Mouse (Mus musculus) spleen, embryonic (tissue): ENCODE measurements around the gene Gpr162.
"Not testable (repeated sequence)": the region's sequence is repeated elsewhere in the genome, so short reads cannot be mapped to it uniquely, and the experiment has no call there.

Experiments used
- CTCF ChIA-PET: fragments of 350-600 bp; sonication (Branson Sonifier 250); formaldehyde crosslinking; loops from one replicate; lab custom pipeline; 2022; lab: Charles Lee

Gpr162 gene

DNA sequence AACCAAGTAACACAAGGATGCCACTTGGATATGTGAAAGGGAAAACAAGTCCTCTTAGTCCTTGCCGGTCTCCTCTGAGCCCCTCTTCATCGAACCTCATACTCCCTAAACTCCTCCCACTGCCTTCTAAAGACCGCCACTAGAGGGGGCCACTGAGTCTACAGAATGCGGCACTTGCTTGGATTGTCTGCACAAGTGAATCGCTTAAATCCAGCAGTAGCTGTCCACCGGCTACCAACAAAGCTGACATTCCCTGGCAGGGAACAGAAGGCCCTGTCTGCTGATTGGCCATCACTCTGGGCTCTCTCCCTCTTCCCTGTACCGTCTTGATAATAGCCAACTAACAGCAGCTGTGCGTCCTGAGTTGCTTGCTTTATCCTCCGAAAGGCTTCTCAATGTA lies 16.5 kb downstream of the Gpr162 start:
- CTCF ChIA-PET, result no interaction called here

DNA sequence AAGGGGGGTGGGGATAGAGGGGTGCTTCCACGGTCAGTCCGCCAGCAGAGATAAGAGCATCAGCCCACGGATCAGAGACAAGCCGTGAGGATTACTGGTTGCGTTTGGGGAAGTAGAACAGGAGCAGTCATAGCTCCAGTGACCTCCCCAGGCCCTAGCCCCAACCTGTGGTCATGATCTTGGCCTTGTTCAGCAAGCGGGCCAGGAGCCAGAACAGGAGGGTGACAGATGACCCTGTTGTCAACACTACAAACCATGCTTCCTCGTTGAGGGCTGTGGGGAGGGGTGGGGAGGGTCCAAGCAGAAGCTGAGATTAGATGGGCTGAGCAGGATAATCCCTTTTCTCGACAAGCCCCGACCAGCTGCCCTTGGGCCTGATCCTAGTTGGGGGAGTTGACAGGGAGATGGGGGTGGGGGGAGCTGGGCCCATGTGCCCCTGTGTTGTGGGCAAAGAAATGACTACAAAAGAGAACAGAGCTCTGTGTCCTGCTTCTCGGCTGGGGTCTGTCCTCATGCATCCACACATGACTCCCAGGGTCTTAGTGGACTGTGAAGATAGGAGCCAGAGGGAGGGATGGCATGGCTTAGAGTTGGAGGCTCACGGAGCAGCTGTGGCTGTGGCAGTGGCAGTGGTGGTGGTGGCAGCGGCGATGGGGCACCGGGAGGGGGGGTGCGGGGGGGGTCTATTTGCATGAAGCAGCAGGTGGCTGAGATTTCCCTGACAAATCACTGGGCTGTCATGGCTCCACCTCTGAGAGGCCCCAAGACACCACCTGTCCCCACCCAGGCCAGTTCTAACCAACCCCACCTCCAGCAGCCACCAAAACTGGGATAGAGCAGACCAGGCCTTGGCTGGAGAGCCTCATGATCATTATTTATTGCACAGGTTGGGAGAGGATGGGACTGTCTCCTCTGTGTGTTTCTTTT lies 23.3 kb downstream of the Gpr162 start, which contains the start of gene Gnb3:
Gnb3 (minus strand) TSS at position 35 of the 927 bp plus-strand sequence.
- CTCF ChIA-PET, result interaction anchor here (0.5 kb wide), 1 partner anchor 10 kb away, joined by 3 read pairs; no protein-coding TSS in a partner anchor

DNA sequence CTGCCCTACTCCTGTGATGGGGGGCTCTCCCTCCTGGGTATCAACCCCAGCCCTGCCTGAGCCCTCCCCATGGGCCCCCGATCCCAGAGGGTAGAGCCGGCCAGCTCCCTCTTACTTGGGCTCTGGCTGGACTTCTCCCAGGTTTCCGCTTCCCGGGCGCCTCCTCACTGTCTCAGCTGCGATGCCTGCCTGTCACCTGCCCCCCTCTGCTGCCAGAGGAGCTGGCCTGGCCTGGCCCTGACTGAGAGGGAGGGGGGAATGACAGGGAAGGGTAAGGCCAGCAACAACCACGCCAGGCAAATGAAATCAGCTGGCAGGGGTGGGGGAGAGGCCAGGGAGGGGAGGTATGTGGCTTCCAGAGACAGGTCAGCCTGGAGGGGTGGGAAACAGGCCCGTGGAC lies 24.0 kb downstream of the Gpr162 start:
- CTCF ChIA-PET, result interaction anchor here (0.5 kb wide), 1 partner anchor 9 kb away, joined by 3 read pairs; no protein-coding TSS in a partner anchor

- CTCF ChIA-PET, result no interaction called here
Measured at GRCm38 (mm10) chr6:124836411-124836810, 27.4 kb downstream of the Gpr162 start.

- CTCF ChIA-PET, result no interaction called here
Measured at GRCm38 (mm10) chr6:124835531-124835930, 28.3 kb downstream of the Gpr162 start.

- CTCF ChIA-PET, result interaction anchor here (0.5 kb wide), 1 partner anchor 16 kb away, joined by 3 read pairs; no protein-coding TSS in a partner anchor
Measured at GRCm38 (mm10) chr6:124834512-124835081, 29.2 kb downstream of the Gpr162 start.

- CTCF ChIA-PET, result no interaction called here
Measured at GRCm38 (mm10) chr6:124831649-124832048, 32.1 kb downstream of the Gpr162 start.

- CTCF ChIA-PET, result not testable (repeated sequence)
Measured at GRCm38 (mm10) chr6:124831199-124831598, 32.6 kb downstream of the Gpr162 start.

DNA sequence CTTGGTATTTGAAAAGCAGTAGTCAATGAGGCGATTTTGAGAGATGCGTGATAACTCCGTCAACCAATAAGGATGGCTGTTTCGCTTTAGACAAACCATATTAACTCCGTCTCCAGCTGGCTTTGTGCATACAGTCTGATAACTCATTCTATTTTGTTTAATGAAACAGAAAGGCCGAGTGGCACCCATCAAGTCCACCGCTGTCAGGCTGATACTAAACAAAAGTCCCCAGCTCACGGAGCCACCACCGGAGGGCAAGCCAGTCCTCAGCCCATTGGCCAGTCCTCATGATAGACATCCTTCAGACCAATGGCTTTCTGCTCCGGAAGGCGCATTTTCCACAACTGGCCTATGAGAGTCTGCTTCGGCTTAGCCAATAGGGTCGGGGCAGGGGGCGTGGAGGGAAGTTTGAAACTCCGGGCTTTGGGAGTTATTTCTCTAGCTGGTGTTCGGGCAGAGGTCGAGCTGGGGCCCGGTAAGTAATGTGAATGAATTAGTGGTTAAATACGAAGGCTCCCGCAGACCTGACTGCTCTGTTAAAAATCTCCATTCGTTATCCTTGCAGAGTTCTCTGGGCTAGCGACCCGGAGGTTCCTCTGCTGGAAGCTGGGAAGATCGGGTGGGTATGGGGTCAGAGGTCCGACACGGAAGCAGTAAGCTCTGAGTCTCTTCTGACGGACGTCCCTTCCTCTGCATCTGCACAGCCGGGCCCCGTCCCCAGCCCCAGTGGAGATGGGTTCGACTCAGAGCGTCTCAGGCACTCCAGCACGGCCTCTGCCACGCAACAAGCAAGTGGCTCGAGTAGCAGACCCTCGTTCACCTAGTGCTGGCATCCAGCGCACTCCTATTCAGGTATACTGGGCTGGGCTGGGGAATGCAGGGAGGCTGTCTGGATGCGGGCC lies 33.7 kb downstream of the Gpr162 start:
- CTCF ChIA-PET, result interaction anchor here (0.6 kb wide), 2 partner anchors 10 to 591 kb away, joined by 3 read pairs; partner anchors contain the start of gene Gnb3

DNA sequence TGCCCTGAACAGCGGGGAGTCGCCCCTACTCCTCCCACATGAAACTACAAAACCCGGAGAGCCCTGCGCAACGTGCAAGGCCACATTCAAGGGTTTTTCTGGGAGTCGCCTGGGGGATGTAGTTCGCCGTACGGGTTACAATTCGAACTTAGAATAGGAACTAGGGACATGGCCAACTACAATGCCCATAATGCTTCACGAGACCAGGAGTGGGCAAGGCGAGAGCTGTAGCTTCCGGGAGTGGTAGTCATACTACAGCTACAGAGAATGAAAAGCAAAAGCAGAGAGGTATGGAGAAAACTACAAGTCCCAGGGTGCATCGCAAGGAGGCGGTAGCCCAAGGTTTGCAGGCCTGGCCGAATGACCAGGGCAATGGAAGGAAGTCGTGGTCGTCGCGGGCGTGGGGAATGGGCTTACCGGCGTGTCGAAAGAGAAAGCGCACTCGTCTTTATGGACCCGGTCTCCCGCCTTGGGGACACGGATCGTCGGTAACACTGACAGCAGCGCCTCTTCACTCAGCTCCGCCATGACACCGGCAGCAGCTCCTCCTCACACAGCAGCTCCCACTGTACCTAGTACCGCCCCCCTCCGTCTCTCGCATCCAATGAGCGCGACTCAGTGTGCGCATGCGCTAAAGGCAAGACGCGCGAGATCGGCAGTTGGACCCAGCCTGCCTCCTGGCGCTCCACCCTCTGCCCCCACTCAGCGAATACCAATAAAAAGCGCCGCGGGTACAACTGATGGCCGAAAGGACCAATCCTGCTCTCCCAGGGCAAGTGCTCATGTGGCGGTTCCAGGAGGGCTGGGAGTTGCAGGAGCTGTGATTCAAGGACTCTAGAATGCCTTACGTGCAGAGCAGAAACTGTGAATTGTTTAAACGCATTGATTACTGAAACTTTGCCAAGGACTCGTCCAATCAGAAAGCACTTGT lies 34.6 kb downstream of the Gpr162 start, which contains the start of the genes Usp5 and Cdca3:
Usp5 (minus strand) TSS at position 617 of the 931 bp plus-strand sequence.
Cdca3 (plus strand) TSS at position 680 of the 931 bp plus-strand sequence.
- CTCF ChIA-PET, result no interaction called here

- CTCF ChIA-PET, result interaction anchor here (1.0 kb wide), 1 partner anchor 19 kb away, joined by 3 read pairs; no protein-coding TSS in a partner anchor
Measured at GRCm38 (mm10) chr6:124828101-124828592, 35.6 kb downstream of the Gpr162 start.

DNA sequence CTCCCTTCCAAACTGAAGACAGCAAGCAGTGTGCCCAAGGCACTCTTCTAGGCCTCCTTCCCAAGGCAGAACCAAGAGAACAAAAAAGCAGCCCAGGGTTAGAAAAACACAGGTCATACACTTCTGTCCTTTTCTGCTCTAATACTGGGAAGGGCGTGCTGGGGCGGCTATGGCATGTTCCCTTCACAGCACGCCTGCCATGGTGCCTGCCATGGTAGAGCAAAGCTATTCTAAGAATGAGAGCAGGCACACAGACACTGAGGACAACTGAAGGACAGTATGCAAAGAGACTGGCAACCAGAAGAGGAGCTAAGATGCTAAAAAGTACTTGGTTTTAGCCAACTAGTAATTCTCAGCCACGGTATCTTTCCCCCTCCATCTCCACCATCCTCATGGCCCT lies 41.7 kb downstream of the Gpr162 start:
- CTCF ChIA-PET, result no interaction called here

- CTCF ChIA-PET, result interaction anchor here (0.6 kb wide), 1 partner anchor 82 kb away, joined by 3 read pairs; no protein-coding TSS in a partner anchor
Measured at GRCm38 (mm10) chr6:124820891-124821290, 42.9 kb downstream of the Gpr162 start.

DNA sequence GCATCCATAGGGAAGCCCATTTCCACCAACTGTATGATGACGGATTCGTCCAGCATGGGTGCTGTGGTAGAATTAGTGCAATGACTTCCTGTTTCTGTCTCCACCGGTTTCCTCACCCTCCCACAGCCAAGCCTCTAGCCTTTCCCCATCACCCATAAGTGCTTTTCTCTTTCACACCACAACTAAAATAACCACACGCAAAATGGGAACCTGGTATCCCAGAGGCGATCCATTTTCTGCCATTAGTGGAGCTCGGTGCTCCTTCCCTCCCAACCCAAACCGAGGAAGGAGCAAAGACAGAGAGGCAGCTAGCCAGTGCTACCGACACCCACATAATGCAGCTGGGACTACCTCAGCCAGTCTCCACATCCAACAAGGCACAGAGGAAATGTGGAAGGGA lies 45.8 kb downstream of the Gpr162 start:
- CTCF ChIA-PET, result no interaction called here

DNA sequence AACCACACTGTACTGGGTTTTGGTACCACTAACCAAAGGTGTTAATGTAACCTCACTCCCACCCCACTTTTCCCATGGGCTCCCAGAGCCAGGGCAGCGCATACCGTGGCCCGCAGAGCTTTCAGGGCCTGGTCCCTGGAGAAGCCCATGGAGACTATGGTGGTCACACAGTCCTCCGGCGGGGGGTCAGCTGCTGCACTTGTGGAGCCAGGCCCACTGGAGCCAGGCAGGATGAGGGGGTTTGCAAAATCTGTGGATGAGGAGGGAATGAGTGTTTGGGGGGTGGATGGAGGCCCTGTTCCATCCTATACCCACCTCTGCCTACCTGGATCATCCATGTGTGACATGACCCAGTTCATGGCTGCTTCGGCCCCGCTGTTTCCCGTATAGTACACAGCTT lies 46.2 kb downstream of the Gpr162 start:
- CTCF ChIA-PET, result no interaction called here

DNA sequence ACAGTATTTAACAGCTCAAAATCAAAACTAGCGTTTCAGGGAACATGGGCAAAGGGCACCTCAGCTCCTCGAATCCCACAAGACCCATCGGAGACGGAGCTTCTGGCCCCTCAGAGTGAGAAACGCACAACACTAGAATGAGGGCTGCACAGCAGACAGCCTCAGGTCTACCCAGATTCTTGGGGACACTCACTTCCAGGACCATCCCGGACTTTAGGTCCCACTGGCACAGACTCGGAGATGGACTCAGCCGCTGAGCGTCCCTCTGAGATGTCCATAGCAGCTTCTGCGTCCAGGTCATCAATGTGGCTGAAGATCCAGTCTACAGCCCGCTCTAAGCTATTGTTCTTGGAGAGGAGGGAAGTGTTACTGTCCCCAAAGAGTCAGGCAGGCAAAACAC lies 46.7 kb downstream of the Gpr162 start:
- CTCF ChIA-PET, result no interaction called here

- CTCF ChIA-PET, result no interaction called here
Measured at GRCm38 (mm10) chr6:124816611-124817010, 47.2 kb downstream of the Gpr162 start.

- CTCF ChIA-PET, result interaction anchor here (0.6 kb wide), 4 partner anchors 21 to 58 kb away, joined by 3 to 5 read pairs (median 4); no protein-coding TSS in a partner anchor
Measured at GRCm38 (mm10) chr6:124814858-124815774, 48.7 kb downstream of the Gpr162 start.
